Mouse (Mus musculus) liver, adult 2 months (tissue): ENCODE data around the gene Zan. TPM values are rescaled to one million over a fixed set of nuclear protein-coding genes. Genes with fewer than 3 reads are reported as not detected.
A peak's percentile ranks its signal among the peaks of the same experiment; 100 is the strongest.

ENCODE experiments used
- DNase-seq: peaks from one replicate; pipeline ENCODE4 v3.0.0-alpha.2; 2011; ENCODE audit warnings: low read depth, low spot score; ENCODE audit errors: extremely low read depth
- H3K27ac ChIP-seq: fragments of 200-500 bp; replicated peaks from 2 replicates; pipeline ENCODE4 v1.5.1; 2012; ENCODE audit warnings: low read depth, mild to moderate bottlenecking, control low read depth, inconsistent platforms, low read length; ENCODE audit not compliant: insufficient read depth
- H3K27me3 ChIP-seq: fragments of 200-500 bp; 2 replicates; pipeline ENCODE4 v1.6.1; 2012; ENCODE audit warnings: mild to moderate bottlenecking, moderate library complexity, low read length, inconsistent platforms; ENCODE audit not compliant: control insufficient read depth, insufficient read depth
- H3K36me3 ChIP-seq: fragments of 200-500 bp; 2 replicates; pipeline ENCODE4 v1.6.1; 2012; ENCODE audit warnings: low read length, inconsistent platforms; ENCODE audit not compliant: control insufficient read depth, insufficient read depth
- H3K4me1 ChIP-seq: fragments of 200-500 bp; 2 replicates; pipeline ENCODE4 v1.6.1; 2011; ENCODE audit warnings: low read length; ENCODE audit not compliant: control insufficient read depth, insufficient read depth
- H3K4me3 ChIP-seq: fragments of 200-500 bp; 2 replicates; pipeline ENCODE4 v1.5.1; 2011; ENCODE audit warnings: low read depth, mild to moderate bottlenecking, control low read depth, low read length, moderate library complexity; ENCODE audit not compliant: insufficient read depth
- H3K79me2 ChIP-seq: fragments of 200-500 bp; 2 replicates; pipeline ENCODE4 v1.6.1; 2012; ENCODE audit warnings: inconsistent platforms, mild to moderate bottlenecking, low read length, moderate library complexity; ENCODE audit not compliant: control insufficient read depth, insufficient read depth
- H3K9ac ChIP-seq: fragments of 200-500 bp; 2 replicates; pipeline ENCODE4 v1.6.1; 2012; ENCODE audit warnings: low read depth, mild to moderate bottlenecking, control low read depth, inconsistent platforms, low read length
- CTCF ChIP-seq: fragments of 200-500 bp; IDR thresholded peaks from 2 replicates; pipeline ENCODE4 v1.5.1; 2011; ENCODE audit warnings: low read depth, low read length, control low read depth
- POLR2A ChIP-seq: fragments of 200-500 bp; IDR thresholded peaks from 2 replicates; pipeline ENCODE4 v1.6.1; 2011; ENCODE audit warnings: low read length, control low read depth; ENCODE audit not compliant: insufficient read depth; ENCODE audit errors: extremely low read depth
- WGBS: fragments of 180-500 bp; shearing (Covaris S2); methylation state at CpG from one replicate; pipeline ENCODE4 v1.1.7; 2018; 5-methylcytosine and 5-hydroxymethylcytosine counted together
- polyA plus RNA-seq: library from polyadenylated mRNA; depleted of rRNA; stranded (reverse); fragments of >200 nt; gene quantifications from 2 replicates; pipeline ENCODE4 v1.2.3, GENCODE M21; 2012
- total RNA-seq: library from RNA; depleted of rRNA; stranded (reverse); fragments of >200 nt; gene quantifications from 2 replicates; pipeline ENCODE4 v1.2.3, GENCODE M21; 2014

The Zan gene
- total and polyA plus RNA-seq, 2 experiments, result under 0.01 to 0.02 TPM

DNA sequence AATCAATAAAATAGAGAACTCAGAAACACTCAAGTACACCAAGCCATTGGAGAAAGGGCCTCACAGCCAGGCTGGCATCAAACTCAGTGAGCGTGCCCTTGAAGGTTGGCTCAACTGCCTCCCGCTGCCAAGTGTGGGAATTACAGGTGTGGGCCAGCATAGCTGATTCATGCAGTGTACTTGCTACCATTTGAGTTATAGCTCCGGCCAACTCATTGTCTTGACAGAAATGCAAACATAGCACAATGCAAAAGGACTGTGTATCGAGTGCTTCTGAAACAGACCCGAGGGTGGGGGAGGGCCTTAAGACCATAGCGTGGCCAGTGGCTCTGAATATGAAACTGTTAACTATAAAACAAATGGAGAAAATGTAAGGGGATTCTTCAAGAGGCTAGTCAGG lies 27.2 kb upstream of the Zan start:
- Histone ChIP-seq H3K4me3 (no peak overlapping the region), H3K27me3 (no peaks in the 10 kb centered on the region), H3K36me3 (no peaks in the 10 kb centered on the region), H3K79me2 (no peaks in the 10 kb centered on the region), H3K9ac (no peak overlapping the region), H3K4me1 (peaks cover 5% of the 10 kb centered on the region), H3K27ac (no peak overlapping the region)
- TF ChIP-seq POLR2A (no peak), CTCF (0 out of 2 replicates have a peak, but pooled peaks have one; percentile 13)
- 80% methylated on average over 6 of the region's 6 CpGs for WGBS
- DNase-seq, result no peak

GRCm38 (mm10) chr5:137502667-137503110 lies 25.8 kb upstream of the Zan start:
- DNase-seq, result peak; percentile 84
- peak overlapping the region; percentile 80 for H3K27ac ChIP-seq
- WGBS, result under 1% methylated on average over 30 of the region's 30 CpGs
- no peaks in the 10 kb centered on the region for H3K79me2 ChIP-seq
- H3K27me3 ChIP-seq, result no peaks in the 10 kb centered on the region
- H3K4me1 ChIP-seq, result peaks cover 5% of the 10 kb centered on the region
- peak overlapping the region; percentile 74 for H3K4me3 ChIP-seq
- H3K36me3 ChIP-seq, result no peaks in the 10 kb centered on the region
- peak overlapping the region; percentile 72 for H3K9ac ChIP-seq
- TF ChIP-seq CTCF, result peak; percentile 90
- TF ChIP-seq POLR2A, result 0 out of 2 replicates have a peak, but pooled peaks have one; percentile 55

GRCm38 (mm10) chr5:137501709-137502666 lies 25.1 kb upstream of the Zan start, which contains the start of gene Pop7:
Gene Pop7, minus strand, starts transcription at chr5:137502518.
- peak within 1 kb of the TSS; percentile 81 for H3K4me3 ChIP-seq
- peak within 1 kb of the TSS; percentile 88 for H3K27ac ChIP-seq
- no peaks in the 10 kb centered on the region for H3K36me3 ChIP-seq
- no peaks in the 10 kb centered on the region for H3K79me2 ChIP-seq
- under 1% methylated on average over 64 of the region's 64 CpGs for WGBS
- TF ChIP-seq CTCF (peak; percentile 83), POLR2A (no peak)
- peak; percentile 92 for DNase-seq
- peak within 1 kb of the TSS; percentile 88 for H3K9ac ChIP-seq
- peaks cover 5% of the 10 kb centered on the region for H3K4me1 ChIP-seq
- H3K27me3 ChIP-seq, result no peaks in the 10 kb centered on the region

- Histone ChIP-seq H3K9ac (no peak overlapping the region), H3K4me1 (peaks cover 5% of the 10 kb centered on the region), H3K4me3 (no peak overlapping the region), H3K27ac (no peak overlapping the region), H3K36me3 (no peaks in the 10 kb centered on the region), H3K79me2 (no peaks in the 10 kb centered on the region), H3K27me3 (no peaks in the 10 kb centered on the region)
- TF ChIP-seq POLR2A (no peak), CTCF (no peak)
- no peak for DNase-seq
- 92% methylated on average over 7 of the region's 7 CpGs for WGBS
These were observed 23.3 kb upstream of the Zan start for GRCm38 (mm10) chr5:137500186-137500585.

DNA sequence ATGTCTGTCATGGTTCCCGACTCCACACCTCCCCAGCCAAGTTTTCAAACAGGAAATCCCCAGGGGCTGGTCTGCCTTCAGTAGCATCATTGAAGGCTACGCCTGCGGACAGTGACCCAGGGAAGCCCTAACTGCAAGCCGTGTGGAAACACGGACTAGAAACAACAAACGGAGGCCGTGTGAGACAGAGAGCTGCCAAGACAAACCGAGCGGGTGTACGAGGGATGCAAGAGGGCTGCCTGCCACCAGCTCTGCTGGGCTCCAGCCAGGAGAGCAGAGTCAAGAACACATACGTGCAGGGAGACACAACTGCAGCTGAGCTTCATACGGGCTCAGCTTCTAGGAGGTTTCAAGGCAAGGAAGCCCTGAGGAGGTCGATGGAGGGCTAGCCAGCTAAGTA lies 17.0 kb upstream of the Zan start:
- Histone ChIP-seq H3K4me1 (peaks cover 2% of the 10 kb centered on the region), H3K36me3 (no peaks in the 10 kb centered on the region), H3K4me3 (no peak overlapping the region), H3K79me2 (no peaks in the 10 kb centered on the region), H3K27ac (no peak overlapping the region), H3K27me3 (no peaks in the 10 kb centered on the region), H3K9ac (no peak overlapping the region)
- peak; percentile 83 for DNase-seq
- TF ChIP-seq CTCF (no peak), POLR2A (no peak)
- 13% methylated on average over 13 of the region's 13 CpGs for WGBS
